Mouse (Mus musculus) MEL (cell line): ENCODE data around the gene Gm9048. TPM values are rescaled to one million over a fixed set of nuclear protein-coding genes. Genes with fewer than 3 reads are reported as not detected.
"Not testable (repeated sequence)": the region's sequence is repeated elsewhere in the genome, so short reads cannot be mapped to it uniquely, and the experiment has no call there.

ENCODE experiments used
- DNase-seq: peaks from one replicate; pipeline ENCODE4 v3.0.0; 2011; ENCODE audit warnings: low read depth, low spot score
- H3K27ac ChIP-seq: 2 replicates; pipeline ENCODE4 v1.5.1; 2012; ENCODE audit warnings: low read depth, mild to moderate bottlenecking, control low read depth, low read length, moderate library complexity; ENCODE audit not compliant: control insufficient read depth
- H3K27me3 ChIP-seq, 2 experiments: fragments of 150-350 bp in 1 of 2; sonication (generic) in 1 of 2; 2 replicates each; pipeline ENCODE4 v1.6.1; 2012; ENCODE audit warnings: low read length in 2 of 2, mild to moderate bottlenecking in 2 of 2, improper control_type of control experiment in 1 of 2, moderate library complexity in 1 of 2; ENCODE audit not compliant: insufficient read depth in 2 of 2, control insufficient read depth in 1 of 2
- H3K36me3 ChIP-seq, 2 experiments: 2 replicates each; pipeline ENCODE4 v1.6.1; 2012 to 2014; ENCODE audit warnings: low read length in 2 of 2, improper control_type of control experiment in 1 of 2, inconsistent platforms in 1 of 2, mild to moderate bottlenecking in 1 of 2; ENCODE audit not compliant: insufficient read depth in 2 of 2, control insufficient read depth in 1 of 2
- H3K4me1 ChIP-seq, 2 experiments: fragments of 150-350 bp in 1 of 2; sonication (generic) in 1 of 2; 2 replicates each; pipeline ENCODE4 v1.6.1; 2012; ENCODE audit warnings: low read length in 2 of 2, improper control_type of control experiment in 1 of 2, mild to moderate bottlenecking in 1 of 2; ENCODE audit not compliant: insufficient read depth in 2 of 2, control insufficient read depth in 1 of 2
- H3K4me3 ChIP-seq, 2 experiments: fragments of 150-350 bp in 1 of 2; sonication (generic) in 1 of 2; 2 replicates each; pipeline ENCODE4 v1.5.1; 2012; ENCODE audit warnings: low read depth in 2 of 2, low read length in 2 of 2, mild to moderate bottlenecking in 2 of 2, moderate library complexity in 2 of 2, control low read depth in 1 of 2, improper control_type of control experiment in 1 of 2; ENCODE audit not compliant: control insufficient read depth in 1 of 2, insufficient read depth in 1 of 2
- H3K79me2 ChIP-seq: 2 replicates; pipeline ENCODE4 v1.6.1; 2012; ENCODE audit warnings: mild to moderate bottlenecking, low read length, moderate library complexity; ENCODE audit not compliant: control insufficient read depth, poor library complexity, insufficient read depth
- H3K9ac ChIP-seq: 2 replicates; pipeline ENCODE4 v1.6.1; 2012; ENCODE audit warnings: low read depth, mild to moderate bottlenecking, control low read depth, low read length, moderate library complexity; ENCODE audit not compliant: control insufficient read depth, poor library complexity, severe bottlenecking
- H3K9me3 ChIP-seq: fragments of 150-350 bp; sonication (generic); replicated peaks from 2 replicates; pipeline ENCODE4 v1.6.1; 2012; ENCODE audit warnings: mild to moderate bottlenecking, low read length, improper control_type of control experiment, moderate library complexity; ENCODE audit not compliant: insufficient read depth
- CHD2 ChIP-seq: IDR thresholded peaks from 2 replicates; pipeline ENCODE4 v1.6.1; 2011; ENCODE audit warnings: low read length, improper control_type of control experiment
- ETS1 ChIP-seq: IDR thresholded peaks from 2 replicates; pipeline ENCODE4 v1.6.1; 2012; ENCODE audit warnings: low read depth, mild to moderate bottlenecking, inconsistent platforms, low read length, improper control_type of control experiment, moderate library complexity
- GABPA ChIP-seq: IDR thresholded peaks from 2 replicates; pipeline ENCODE4 v1.6.1; 2012; ENCODE audit warnings: low read depth, mild to moderate bottlenecking, inconsistent platforms, low read length, improper control_type of control experiment, moderate library complexity
- RAD21 ChIP-seq: IDR thresholded peaks from 2 replicates; pipeline ENCODE4 v1.6.1; 2011; ENCODE audit warnings: mild to moderate bottlenecking, low read depth, low read length, improper control_type of control experiment
- TAL1 ChIP-seq: IDR thresholded peaks from 2 replicates; pipeline ENCODE4 v1.6.1; 2012; ENCODE audit warnings: mild to moderate bottlenecking, inconsistent platforms, low read length, moderate library complexity, mixed read lengths
- TBP ChIP-seq: IDR thresholded peaks from 2 replicates; pipeline ENCODE4 v1.8.0; 2011; ENCODE audit warnings: low read depth, low read length, improper control_type of control experiment
- TCF12 ChIP-seq: IDR thresholded peaks from 2 replicates; pipeline ENCODE4 v1.6.1; 2014; ENCODE audit warnings: low read depth, mild to moderate bottlenecking, inconsistent platforms, low read length, improper control_type of control experiment, moderate library complexity
- UBTF ChIP-seq: IDR thresholded peaks from 2 replicates; pipeline ENCODE4 v1.6.1; 2012; ENCODE audit warnings: low read depth, mild to moderate bottlenecking, inconsistent platforms, low read length, improper control_type of control experiment, moderate library complexity, borderline replicate concordance; ENCODE audit not compliant: insufficient read depth
- polyA plus RNA-seq, 2 experiments: library from polyadenylated mRNA; stranded (reverse) in 1 of 2; unstranded in 1 of 2; fragments of >175 nt in 1 of 2; fragments of >200 nt in 1 of 2; gene quantifications; 2 replicates each; pipeline versions ENCODE4 v1.2.1 to v1.2.4; 2012; ENCODE audit warnings: low replicate concordance in 2 of 2, low read depth in 1 of 2; ENCODE audit not compliant: insufficient read length in 2 of 2, insufficient read depth in 1 of 2, missing spikeins in 1 of 2
- total RNA-seq: library from RNA; depleted of rRNA; stranded (reverse); fragments of 300-350 nt; gene quantifications from 2 replicates; pipeline ENCODE4 v1.2.3, GENCODE M21; 2012; rRNA removed

Gm9048 gene
- total and polyA plus RNA-seq, 3 experiments = not detected

DNA sequence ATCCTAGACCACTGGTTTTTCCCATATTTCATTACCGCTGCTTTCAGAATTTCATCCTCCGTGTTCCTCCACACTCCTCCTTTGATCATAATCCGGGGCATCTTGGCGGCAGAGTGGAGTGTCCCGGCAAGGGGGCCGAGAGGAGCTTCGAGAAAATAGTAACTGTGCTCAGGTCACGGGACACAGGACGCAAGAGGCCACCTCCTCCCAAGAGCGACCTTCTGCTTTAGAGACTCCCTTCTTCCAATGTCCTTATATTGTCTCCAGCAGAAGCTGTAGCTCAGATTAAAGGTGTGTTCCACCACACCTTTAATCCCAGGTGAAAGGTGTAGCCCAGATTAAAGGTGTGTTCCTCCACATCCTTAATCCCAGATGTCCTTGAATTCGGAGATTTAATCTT, 21.6 kb downstream of the Gm9048 start, which contains the start of gene Gm9040:
TSS of gene Gm9040 (minus strand) at position 101 of the 400 bp plus-strand sequence.
- not testable (repeated sequence) for H3K36me3 ChIP-seq, H3K4me3 ChIP-seq, H3K4me1 ChIP-seq, H3K27me3 ChIP-seq, H3K79me2 ChIP-seq, DNase-seq, H3K27ac ChIP-seq, H3K9me3 ChIP-seq, H3K9ac ChIP-seq

- H3K27ac ChIP-seq = no peak overlapping the region
- H3K9ac ChIP-seq = no peak overlapping the region
- H3K4me3 ChIP-seq = no peak overlapping the region
- H3K27me3 ChIP-seq = no peaks in the 10 kb centered on the region
- H3K9me3 ChIP-seq = no peaks in the 10 kb centered on the region
- H3K36me3 ChIP-seq = no peaks in the 10 kb centered on the region
- TF ChIP-seq CHD2 (no peak), TBP (no peak), RAD21 (no peak), TAL1 (no peak), TCF12 (no peak), UBTF (no peak), ETS1 (no peak), GABPA (no peak)
- no peaks in the 10 kb centered on the region for H3K4me1 ChIP-seq
- H3K79me2 ChIP-seq = no peaks in the 10 kb centered on the region
- DNase-seq = no peak
Observed at GRCm38 (mm10) chr10:118319024-118319423, 29.5 kb downstream of the Gm9048 start.

GRCm38 (mm10) chr10:118302133-118302532, 46.3 kb downstream of the Gm9048 start:
- not testable (repeated sequence) for H3K27me3 ChIP-seq, DNase-seq, H3K4me3 ChIP-seq, H3K9ac ChIP-seq, H3K79me2 ChIP-seq, H3K27ac ChIP-seq, H3K9me3 ChIP-seq, H3K4me1 ChIP-seq, H3K36me3 ChIP-seq

Other genes starting within 250 kb of the Gm9048 start
- gene Mdm1, start 206.9 kb downstream of the Gm9048 start, total RNA-seq = 27.9 and 28.0 TPM in 2 replicates
- 10 to 100 TPM in 1 of 2 experiments, not detected in 1; 44.5 TPM for gene Mdm1, start 206.9 kb downstream of the Gm9048 start, polyA plus RNA-seq
- not detected in 2 replicates for gene Il22, start 143.7 kb downstream of the Gm9048 start, total RNA-seq
- not detected for gene Il22, start 143.7 kb downstream of the Gm9048 start, polyA plus RNA-seq
- gene Gm32717, start 107.9 kb downstream of the Gm9048 start, total RNA-seq = 0.12 TPM in 1 of 2 replicates, not detected in the other
- under 1 TPM in 1 of 2 experiments, not detected in 1; 0.04 TPM for gene Gm32717, start 107.9 kb downstream of the Gm9048 start, polyA plus RNA-seq
- gene Gm32802, start 90.0 kb downstream of the Gm9048 start, total RNA-seq = 0.12 TPM in 1 of 2 replicates, not detected in the other
- gene Gm32802, start 90.0 kb downstream of the Gm9048 start, polyA plus RNA-seq = under 1 TPM in 1 of 2 experiments, not detected in 1; 0.04 TPM
- gene Iltifb, start 53.6 kb downstream of the Gm9048 start, total RNA-seq = not detected in 2 replicates
- not detected for gene Iltifb, start 53.6 kb downstream of the Gm9048 start, polyA plus RNA-seq
- not detected in 2 replicates for gene Gm9040, start 21.7 kb downstream of the Gm9048 start, total RNA-seq
- not detected for gene Gm9040, start 21.7 kb downstream of the Gm9048 start, polyA plus RNA-seq
- not detected in 2 replicates for gene Gm9044, start 16.3 kb downstream of the Gm9048 start, total RNA-seq
- gene Gm9044, start 16.3 kb downstream of the Gm9048 start, polyA plus RNA-seq = not detected
- gene Gm9045, start 10.8 kb downstream of the Gm9048 start, total RNA-seq = 0.29 and 0.31 TPM in 2 replicates
- under 1 TPM in 1 of 2 experiments, not detected in 1; 0.07 TPM for gene Gm9045, start 10.8 kb downstream of the Gm9048 start, polyA plus RNA-seq
- gene Gm9046, start 5.4 kb downstream of the Gm9048 start, total RNA-seq = not detected in 2 replicates
- gene Gm9046, start 5.4 kb downstream of the Gm9048 start, polyA plus RNA-seq = not detected
- gene Gm9049, start 5.4 kb upstream of the Gm9048 start, total RNA-seq = 0.29 and 0.31 TPM in 2 replicates
- gene Gm9049, start 5.4 kb upstream of the Gm9048 start, polyA plus RNA-seq = under 1 TPM in 1 of 2 experiments, not detected in 1; 0.07 TPM
- not detected in 2 replicates for gene Ifng, start 92.4 kb upstream of the Gm9048 start, total RNA-seq
- not detected for gene Ifng, start 92.4 kb upstream of the Gm9048 start, polyA plus RNA-seq